Mouse (Mus musculus) stomach, embryonic 14.5 days (tissue): ENCODE measurements at regions not wholly inside any gene's neighbourhood (a gene's known extent, or its start where the extent isn't known, plus 50 kb on each side); places are given as distances from the start of the nearest gene placed in this dataset.

Source experiments
- ATAC-seq: fragments of 200-750 bp; cut with Nextera tagmentation; 2 replicates; pipeline ENCODE4 v1.8.0; 2017; ENCODE audit warnings: low read depth, moderate TSS enrichment; ENCODE audit not compliant: insufficient number of reproducible peaks, insufficient read depth, low FRiP score
- H3K27ac ChIP-seq: fragments of 300-500 bp; sonication (generic); 2 replicates; pipeline ENCODE4 v1.5.1; 2014; ENCODE audit warnings: mild to moderate bottlenecking, low read length, moderate library complexity, mixed read lengths
- H3K27me3 ChIP-seq: fragments of 300-500 bp; sonication (generic); 2 replicates; pipeline ENCODE4 v1.6.1; 2014; ENCODE audit warnings: low read length, control low read depth, mixed read lengths; ENCODE audit not compliant: control insufficient read depth, insufficient read depth
- H3K36me3 ChIP-seq: fragments of 300-500 bp; sonication (generic); 2 replicates; pipeline ENCODE4 v1.6.1; 2014; ENCODE audit warnings: mild to moderate bottlenecking, control low read depth, low read length, moderate library complexity, mixed read lengths; ENCODE audit not compliant: control insufficient read depth, insufficient read depth
- H3K4me1 ChIP-seq: fragments of 300-500 bp; sonication (generic); 2 replicates; pipeline ENCODE4 v1.6.1; 2014; ENCODE audit warnings: low read length, control low read depth, mixed read lengths; ENCODE audit not compliant: control insufficient read depth, insufficient read depth
- H3K4me2 ChIP-seq: fragments of 300-500 bp; sonication (generic); replicated peaks from 2 replicates; pipeline ENCODE4 v1.6.1; 2014; ENCODE audit warnings: low read depth, low read length, control low read depth
- H3K4me3 ChIP-seq: fragments of 300-500 bp; sonication (generic); 2 replicates; pipeline ENCODE4 v1.5.1; 2014; ENCODE audit warnings: low read depth, low read length, control low read depth
- H3K9ac ChIP-seq: fragments of 300-500 bp; sonication (generic); replicated peaks from 2 replicates; pipeline ENCODE4 v1.6.1; 2014; ENCODE audit warnings: low read depth, mild to moderate bottlenecking, control low read depth, low read length, moderate library complexity, mixed read lengths
- H3K9me3 ChIP-seq: fragments of 300-500 bp; sonication (generic); 2 replicates; pipeline ENCODE4 v1.6.1; 2016; ENCODE audit warnings: low read depth, low read length, control low read depth; ENCODE audit not compliant: control insufficient read depth
- WGBS: fragments of 180-500 bp; shearing (Covaris S2); extraction: QIAGEN DNeasy Blood & Tissue Kit; methylation state at CpG from one replicate; pipeline ENCODE4 v1.1.7; 2014; 5-methylcytosine and 5-hydroxymethylcytosine counted together

- H3K4me3 ChIP-seq: no peak overlapping the region
- H3K9ac ChIP-seq: no peak overlapping the region
- no peaks in the 10 kb centered on the region for H3K27me3 ChIP-seq
- H3K9me3 ChIP-seq: no peaks in the 10 kb centered on the region
- no peak overlapping the region for H3K27ac ChIP-seq
- 73% methylated on average over 13 of the region's 13 CpGs for WGBS
- 0 out of 2 replicates have a peak overlapping the region, but pooled peaks have one; percentile 41 for H3K4me2 ChIP-seq
- ATAC-seq: no peak
- H3K4me1 ChIP-seq: peaks cover 4% of the 10 kb centered on the region; the same call in 1 of the 2 replicates
- H3K36me3 ChIP-seq: no peaks in the 10 kb centered on the region
Measured at GRCm38 (mm10) chr3:38397615-38397956, 87.1 kb downstream of the Ankrd50 start.

DNA sequence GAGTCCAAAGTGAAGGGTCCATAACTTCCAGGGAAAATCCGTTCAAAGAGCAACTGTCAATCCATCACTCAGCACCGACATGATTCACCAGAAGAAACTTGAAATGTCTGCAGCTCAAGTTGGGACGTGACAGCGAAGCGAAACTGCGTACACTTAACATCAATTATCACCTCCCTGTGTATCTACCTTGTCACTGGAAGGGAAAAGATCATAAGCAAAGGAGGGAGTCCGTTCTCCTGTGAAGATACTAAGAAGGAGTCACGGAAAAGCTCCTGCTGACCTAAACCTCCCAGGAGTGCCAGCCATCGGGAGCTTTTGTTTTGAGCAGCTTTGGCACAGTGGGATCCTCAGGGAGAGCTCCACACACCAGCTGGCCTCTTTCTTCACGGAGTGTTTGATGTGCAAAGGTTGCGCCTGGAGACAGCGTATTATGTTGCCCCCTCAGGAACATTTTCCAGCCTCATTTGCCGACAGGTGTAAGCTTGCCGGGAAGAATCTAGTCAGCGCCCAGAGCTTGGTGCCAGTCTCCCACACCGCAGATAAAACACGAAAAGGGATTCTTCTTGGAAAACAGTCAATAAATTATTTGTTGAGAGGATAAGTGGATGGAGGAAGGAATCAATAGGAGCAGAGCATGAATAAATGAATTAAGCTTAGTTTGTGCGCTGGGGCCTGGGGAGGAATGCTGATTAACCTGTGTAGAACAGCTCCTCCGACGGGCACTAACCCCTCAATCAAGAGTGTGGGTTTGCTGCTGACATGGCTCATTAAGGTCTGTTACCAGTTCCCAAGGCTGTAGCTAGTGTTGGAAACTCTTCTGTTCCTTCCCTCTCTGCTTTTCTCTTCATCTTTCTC lies 87.7 kb downstream of the Ankrd50 start:
- Histone ChIP-seq H3K4me2 (peak overlapping the region; percentile 41), H3K36me3 (no peaks in the 10 kb centered on the region), H3K9ac (no peak overlapping the region), H3K27me3 (no peaks in the 10 kb centered on the region), H3K27ac (no peak overlapping the region), H3K9me3 (no peaks in the 10 kb centered on the region), H3K4me3 (peak overlapping the region; percentile 12; the same call in 1 of the 2 replicates), H3K4me1 (peaks cover 4% of the 10 kb centered on the region; the same call in 1 of the 2 replicates)
- 5% methylated on average over 20 of the region's 20 CpGs for WGBS
- no peak for ATAC-seq

DNA sequence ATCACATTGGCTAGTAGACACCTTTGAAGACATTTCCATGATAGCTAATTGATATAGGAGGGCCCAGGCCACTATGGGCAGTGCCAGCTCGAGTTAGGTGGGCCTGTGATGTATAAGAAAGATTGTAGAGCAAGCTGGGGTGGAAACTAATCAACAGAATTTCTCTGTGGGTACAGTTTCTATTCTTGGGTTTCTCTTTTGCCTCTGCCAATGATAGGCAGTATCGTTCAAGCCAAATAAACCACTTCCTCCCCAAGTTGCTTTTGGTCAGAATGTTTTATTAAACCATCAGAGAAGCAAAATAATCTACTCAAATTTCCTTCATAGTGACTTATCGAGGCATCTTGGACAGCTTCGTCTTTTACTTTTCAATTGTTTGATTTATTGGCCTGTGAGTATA lies 90.3 kb downstream of the Ankrd50 start:
- Histone ChIP-seq H3K4me1 (peaks cover 4% of the 10 kb centered on the region; the same call in 1 of the 2 replicates), H3K9ac (no peak overlapping the region), H3K36me3 (no peaks in the 10 kb centered on the region), H3K27ac (no peak overlapping the region), H3K4me2 (no peak overlapping the region), H3K9me3 (no peaks in the 10 kb centered on the region), H3K4me3 (no peak overlapping the region), H3K27me3 (no peaks in the 10 kb centered on the region)
- 76% methylated on average over 4 of the region's 4 CpGs for WGBS
- no peak for ATAC-seq

GRCm38 (mm10) chr3:38389647-38390046 lies 95.0 kb downstream of the Ankrd50 start:
- ATAC-seq: no peak
- Histone ChIP-seq H3K27ac (no peak overlapping the region), H3K4me2 (no peak overlapping the region), H3K4me1 (no peaks in the 10 kb centered on the region), H3K36me3 (no peaks in the 10 kb centered on the region), H3K27me3 (no peaks in the 10 kb centered on the region), H3K9me3 (no peaks in the 10 kb centered on the region), H3K4me3 (no peak overlapping the region), H3K9ac (no peak overlapping the region)
- WGBS: 76% methylated on average over 2 of the region's 2 CpGs

DNA sequence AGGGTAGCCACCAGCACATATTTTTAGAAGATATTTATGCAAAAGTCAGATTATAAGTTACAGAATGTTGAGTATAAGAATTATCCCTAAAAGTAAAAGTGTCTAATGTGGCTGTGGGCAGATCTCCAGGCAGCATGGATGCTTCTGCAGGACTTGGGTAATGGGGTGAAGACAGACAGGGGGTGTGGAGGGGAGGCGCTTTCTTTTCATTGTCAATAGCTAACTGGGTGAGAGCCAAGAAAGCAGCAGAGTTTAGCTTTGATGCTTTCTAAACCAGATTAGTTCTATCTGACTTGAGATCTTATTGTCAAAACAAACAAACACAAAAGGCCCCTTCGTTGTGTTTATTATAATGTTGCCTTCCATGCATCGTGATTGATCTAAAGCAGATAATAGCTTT lies 95.7 kb downstream of the Ankrd50 start:
- no peaks in the 10 kb centered on the region for H3K9me3 ChIP-seq
- no peak overlapping the region for H3K27ac ChIP-seq
- no peak overlapping the region for H3K4me3 ChIP-seq
- ATAC-seq: no peak
- no peak overlapping the region for H3K9ac ChIP-seq
- H3K27me3 ChIP-seq: no peaks in the 10 kb centered on the region
- H3K36me3 ChIP-seq: no peaks in the 10 kb centered on the region
- H3K4me2 ChIP-seq: no peak overlapping the region
- H3K4me1 ChIP-seq: no peaks in the 10 kb centered on the region
- 34% methylated on average over 3 of the region's 3 CpGs for WGBS

GRCm38 (mm10) chr3:38382743-38383142 lies 101.9 kb downstream of the Ankrd50 start:
- no peak overlapping the region for H3K27ac ChIP-seq
- WGBS: 51% methylated on average over 3 of the region's 3 CpGs
- H3K9ac ChIP-seq: no peak overlapping the region
- no peaks in the 10 kb centered on the region for H3K9me3 ChIP-seq
- no peaks in the 10 kb centered on the region for H3K27me3 ChIP-seq
- H3K4me1 ChIP-seq: 0 out of 2 replicates have a peak, but pooled peaks cover 4% of the 10 kb centered on the region
- no peak for ATAC-seq
- no peak overlapping the region for H3K4me2 ChIP-seq
- no peak overlapping the region for H3K4me3 ChIP-seq
- H3K36me3 ChIP-seq: no peaks in the 10 kb centered on the region

- H3K36me3 ChIP-seq: no peaks in the 10 kb centered on the region
- H3K4me1 ChIP-seq: 0 out of 2 replicates have a peak, but pooled peaks cover 4% of the 10 kb centered on the region
- H3K9ac ChIP-seq: no peak overlapping the region
- H3K4me2 ChIP-seq: no peak overlapping the region
- H3K27ac ChIP-seq: no peak overlapping the region
- WGBS: 55% methylated on average over 5 of the region's 5 CpGs
- no peak for ATAC-seq
- no peaks in the 10 kb centered on the region for H3K9me3 ChIP-seq
- no peaks in the 10 kb centered on the region for H3K27me3 ChIP-seq
- no peak overlapping the region for H3K4me3 ChIP-seq
Measured at GRCm38 (mm10) chr3:38381623-38382022, 103.0 kb downstream of the Ankrd50 start.

DNA sequence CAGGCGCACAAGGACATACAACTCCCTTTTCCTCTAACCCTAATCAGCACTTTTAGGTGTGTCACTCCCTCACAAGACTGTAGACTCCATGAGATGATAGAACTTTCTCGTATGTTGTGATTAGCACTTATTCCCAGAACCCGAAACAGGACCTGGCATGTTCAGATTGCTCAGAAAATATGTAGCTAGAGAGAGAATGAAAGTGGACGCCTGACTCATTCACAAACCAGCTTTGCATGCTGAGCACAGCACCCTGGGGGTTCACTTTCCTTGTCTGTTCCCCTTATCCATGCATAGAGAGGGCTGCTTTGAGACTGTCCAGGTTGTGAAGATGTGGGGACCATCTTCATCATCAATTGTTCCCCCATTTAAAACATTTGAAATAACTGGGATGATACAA lies 111.0 kb downstream of the Ankrd50 start:
- ATAC-seq: no peak
- no peak overlapping the region for H3K4me2 ChIP-seq
- no peaks in the 10 kb centered on the region for H3K27me3 ChIP-seq
- H3K4me3 ChIP-seq: no peak overlapping the region
- H3K27ac ChIP-seq: no peak overlapping the region
- H3K9ac ChIP-seq: no peak overlapping the region
- no peaks in the 10 kb centered on the region for H3K9me3 ChIP-seq
- WGBS: 87% methylated on average over 4 of the region's 4 CpGs
- no peaks in the 10 kb centered on the region for H3K36me3 ChIP-seq
- no peaks in the 10 kb centered on the region for H3K4me1 ChIP-seq

DNA sequence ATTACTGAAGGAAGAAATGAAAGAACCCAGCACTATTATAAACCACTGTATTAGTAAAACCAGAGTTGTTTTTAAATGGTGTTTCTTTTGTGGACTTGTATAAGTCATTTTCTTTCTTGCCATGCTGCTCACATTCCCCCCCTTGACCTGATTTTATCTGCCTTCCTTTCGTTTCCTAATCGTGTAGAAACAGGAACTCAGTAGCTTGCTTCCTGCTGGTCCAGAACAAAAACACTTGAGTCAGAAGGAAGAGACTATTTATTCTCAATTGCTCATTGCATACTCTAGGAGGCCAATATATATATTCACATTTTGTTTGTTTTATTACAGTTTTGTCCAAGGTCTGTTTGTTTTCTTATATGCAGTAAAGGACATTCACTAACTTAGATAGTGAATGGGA lies 112.9 kb downstream of the Ankrd50 start:
- no peak overlapping the region for H3K9ac ChIP-seq
- 43% methylated on average over 2 of the region's 2 CpGs for WGBS
- no peaks in the 10 kb centered on the region for H3K27me3 ChIP-seq
- H3K9me3 ChIP-seq: no peaks in the 10 kb centered on the region
- no peak overlapping the region for H3K27ac ChIP-seq
- no peak overlapping the region for H3K4me3 ChIP-seq
- no peak for ATAC-seq
- H3K36me3 ChIP-seq: no peaks in the 10 kb centered on the region
- H3K4me2 ChIP-seq: no peak overlapping the region
- H3K4me1 ChIP-seq: no peaks in the 10 kb centered on the region
